Mouse (Mus musculus): ENCODE data around the gene Ccr10. TPM values are rescaled to one million over a fixed set of nuclear protein-coding genes. Genes with fewer than 3 reads are reported as not detected.

Gene Ccr10
- polyA plus RNA-seq (2016; fragmentation: Nextera tagmentation; extraction: Ambion mirVana) = 0.10 and 0.17 TPM in 2 replicates

DNA sequence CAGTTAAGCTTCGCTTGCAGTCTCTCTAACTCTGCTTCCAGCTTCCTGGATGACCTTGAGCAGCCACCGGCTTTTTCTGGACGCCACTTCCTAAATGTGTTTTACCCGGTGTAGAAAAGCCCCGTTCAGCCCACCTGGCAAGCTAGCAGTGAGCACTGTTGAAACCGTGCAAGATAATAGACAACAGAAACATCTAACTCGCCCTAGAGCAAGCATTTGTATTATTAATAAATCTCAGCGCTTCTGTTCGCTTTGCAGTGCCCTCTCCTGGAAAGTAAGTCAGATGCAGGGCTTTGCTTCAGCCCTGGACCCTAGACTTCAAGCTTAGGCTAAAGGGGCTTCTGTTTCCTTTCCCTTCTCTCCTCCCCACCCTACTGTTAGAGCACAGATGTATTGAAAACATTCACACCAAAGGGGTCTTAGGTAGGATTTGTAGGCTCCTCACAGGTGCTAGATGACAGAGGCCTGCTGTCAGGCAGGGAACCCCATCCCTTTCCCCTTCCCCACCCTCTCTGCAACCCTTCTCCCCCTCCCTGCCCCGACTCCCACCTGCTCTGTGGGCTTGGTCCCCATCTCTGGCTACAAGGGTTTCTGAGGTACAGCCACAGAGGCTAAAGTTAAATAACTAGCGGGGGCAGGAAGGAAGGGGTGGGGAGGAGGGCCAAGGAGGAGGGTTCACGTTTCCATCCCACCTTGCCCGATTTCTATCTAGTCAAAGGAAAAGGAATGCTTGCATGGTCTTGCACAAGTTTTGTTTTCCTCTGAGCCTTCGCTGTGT is at the start of gene Ccr10:
Gene Ccr10, minus strand, starts transcription at position 593 of the 778 bp plus-strand sequence.
- peak within 1 kb of the TSS; percentile 36 for H3K4me3 ChIP-seq
- H3K9ac ChIP-seq (replicated peaks) = peak within 1 kb of the TSS; percentile 54
- 23% methylated on average over 14 of the region's 14 CpGs for WGBS
- peaks cover 61% of the 10 kb centered on the region for H3K4me1 ChIP-seq
- no peaks in the 10 kb centered on the region for H3K9me3 ChIP-seq
- H3K27me3 ChIP-seq = peaks cover 81% of the 10 kb centered on the region
- H3K36me3 ChIP-seq = no peaks in the 10 kb centered on the region
- peak within 1 kb of the TSS; percentile 49 for H3K27ac ChIP-seq (replicated peaks)
- H3K4me2 ChIP-seq (replicated peaks) = peak within 1 kb of the TSS; percentile 59
- no peak for ATAC-seq (ENCODE audit: low FRiP score, low read depth)

GRCm38 (mm10) chr11:101224337-101224736 is 49.1 kb upstream of the Ccr10 start:
- Histone ChIP-seq H3K4me1 (peaks cover 10% of the 10 kb centered on the region), H3K27ac (replicated peaks) (no peak overlapping the region), H3K4me2 (replicated peaks) (no peak overlapping the region), H3K4me3 (no peak overlapping the region), H3K9me3 (no peaks in the 10 kb centered on the region), H3K36me3 (no peaks in the 10 kb centered on the region), H3K9ac (replicated peaks) (no peak overlapping the region), H3K27me3 (peaks cover 10% of the 10 kb centered on the region; the same call in 1 of the 2 replicates)
- no peak for ATAC-seq (ENCODE audit: low FRiP score, low read depth)
- WGBS = 89% methylated on average over 3 of the region's 3 CpGs

- H3K4me1 ChIP-seq = peaks cover 10% of the 10 kb centered on the region
- no peak overlapping the region for H3K4me3 ChIP-seq
- 91% methylated on average over 8 of the region's 8 CpGs for WGBS
- no peak for ATAC-seq (ENCODE audit: low FRiP score, low read depth)
- H3K9ac ChIP-seq (replicated peaks) = no peak overlapping the region
- no peak overlapping the region for H3K27ac ChIP-seq (replicated peaks)
- no peak overlapping the region for H3K4me2 ChIP-seq (replicated peaks)
- H3K9me3 ChIP-seq = no peaks in the 10 kb centered on the region
- H3K27me3 ChIP-seq = peaks cover 5% of the 10 kb centered on the region; the same call in 1 of the 2 replicates
- H3K36me3 ChIP-seq = no peaks in the 10 kb centered on the region
Observed at GRCm38 (mm10) chr11:101221306-101221986, 46.2 kb upstream of the Ccr10 start.

GRCm38 (mm10) chr11:101220853-101221252 is 45.6 kb upstream of the Ccr10 start:
- Histone ChIP-seq H3K9ac (replicated peaks) (no peak overlapping the region), H3K36me3 (no peaks in the 10 kb centered on the region), H3K4me3 (no peak overlapping the region), H3K27ac (replicated peaks) (no peak overlapping the region), H3K9me3 (no peaks in the 10 kb centered on the region), H3K4me2 (replicated peaks) (no peak overlapping the region), H3K27me3 (peaks cover 5% of the 10 kb centered on the region; the same call in 1 of the 2 replicates), H3K4me1 (peaks cover 7% of the 10 kb centered on the region; the same call in 1 of the 2 replicates)
- ATAC-seq (ENCODE audit: low FRiP score, low read depth) = no peak
- 72% methylated on average over 2 of the region's 2 CpGs for WGBS

DNA sequence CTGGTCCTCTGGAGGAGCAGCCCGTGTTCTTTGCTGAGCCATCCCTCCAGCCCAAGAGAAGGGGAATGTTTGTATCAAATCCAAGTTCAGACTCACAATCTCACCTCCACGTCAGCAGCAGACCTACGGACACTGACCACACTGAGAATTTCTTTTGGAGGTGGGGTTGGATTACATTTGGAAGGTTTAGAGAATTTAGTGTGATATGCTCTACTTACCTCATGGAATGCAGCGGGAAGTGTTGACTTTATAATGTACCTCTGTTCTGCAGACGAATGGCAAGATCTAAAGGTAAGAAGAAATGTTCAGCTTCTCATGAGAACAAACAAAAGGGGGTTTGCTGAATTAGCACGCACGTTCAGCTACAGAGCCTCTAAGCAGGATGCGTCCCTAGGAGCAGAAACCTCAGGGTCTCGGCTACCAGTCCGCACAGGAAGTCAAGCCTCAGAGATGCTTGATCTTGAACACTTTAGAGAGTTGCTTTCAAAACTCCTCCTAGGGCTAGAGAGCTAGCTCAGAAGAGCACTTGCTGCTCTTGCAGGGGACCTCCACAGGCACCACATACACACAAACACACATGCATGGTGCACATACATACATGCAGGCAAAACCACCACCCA is 43.3 kb upstream of the Ccr10 start:
- H3K9ac ChIP-seq (replicated peaks) = no peak overlapping the region
- no peak overlapping the region for H3K4me3 ChIP-seq
- H3K27me3 ChIP-seq = no peaks in the 10 kb centered on the region
- H3K4me1 ChIP-seq = no peaks in the 10 kb centered on the region
- ATAC-seq (ENCODE audit: low FRiP score, low read depth) = no peak
- no peak overlapping the region for H3K27ac ChIP-seq (replicated peaks)
- H3K9me3 ChIP-seq = no peaks in the 10 kb centered on the region
- H3K4me2 ChIP-seq (replicated peaks) = no peak overlapping the region
- peaks cover 7% of the 10 kb centered on the region for H3K36me3 ChIP-seq
- 89% methylated on average over 10 of the region's 10 CpGs for WGBS

DNA sequence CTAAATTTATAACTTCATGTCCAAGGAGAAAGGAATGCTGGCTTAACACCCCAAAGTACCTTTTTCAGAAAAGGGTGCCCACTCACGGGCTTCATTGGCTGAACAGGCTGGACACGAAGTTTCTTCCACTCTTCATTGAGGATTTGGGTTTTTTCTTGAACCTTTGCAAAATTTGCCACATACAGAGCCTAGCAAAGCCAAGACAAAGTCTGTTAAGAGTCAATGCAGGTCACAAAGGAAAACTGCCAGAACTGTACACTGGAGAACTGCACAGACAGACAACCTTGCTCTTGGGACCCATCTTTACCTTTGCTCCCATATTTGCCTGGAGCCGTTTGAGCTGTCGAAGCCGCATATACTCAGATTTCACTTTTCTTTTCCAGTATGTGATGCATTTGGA is 41.7 kb upstream of the Ccr10 start:
- Histone ChIP-seq H3K4me2 (replicated peaks) (no peak overlapping the region), H3K36me3 (peaks cover 17% of the 10 kb centered on the region), H3K4me1 (no peaks in the 10 kb centered on the region), H3K27me3 (no peaks in the 10 kb centered on the region), H3K27ac (replicated peaks) (no peak overlapping the region), H3K9me3 (no peaks in the 10 kb centered on the region), H3K9ac (replicated peaks) (no peak overlapping the region), H3K4me3 (no peak overlapping the region)
- no peak for ATAC-seq (ENCODE audit: low FRiP score, low read depth)
- WGBS = 93% methylated on average over 5 of the region's 5 CpGs

GRCm38 (mm10) chr11:101211970-101212369 is 36.7 kb upstream of the Ccr10 start:
- no peak overlapping the region for H3K4me3 ChIP-seq
- no peak overlapping the region for H3K9ac ChIP-seq (replicated peaks)
- no peak overlapping the region for H3K4me2 ChIP-seq (replicated peaks)
- no peaks in the 10 kb centered on the region for H3K4me1 ChIP-seq
- 46% methylated on average over 3 of the region's 3 CpGs for WGBS
- H3K36me3 ChIP-seq = peaks cover 35% of the 10 kb centered on the region
- no peak overlapping the region for H3K27ac ChIP-seq (replicated peaks)
- no peaks in the 10 kb centered on the region for H3K27me3 ChIP-seq
- no peak for ATAC-seq (ENCODE audit: low FRiP score, low read depth)
- no peaks in the 10 kb centered on the region for H3K9me3 ChIP-seq

- WGBS = 25% methylated on average over 7 of the region's 7 CpGs
- no peak for ATAC-seq (ENCODE audit: low FRiP score, low read depth)
- H3K27ac ChIP-seq (replicated peaks) = no peak overlapping the region
Observed at GRCm38 (mm10) chr11:101200986-101201385, 25.7 kb upstream of the Ccr10 start.

GRCm38 (mm10) chr11:101199555-101199954 is 24.3 kb upstream of the Ccr10 start:
- Histone ChIP-seq H3K4me2 (replicated peaks) (no peak overlapping the region), H3K4me3 (no peak overlapping the region), H3K27me3 (no peaks in the 10 kb centered on the region), H3K9me3 (no peaks in the 10 kb centered on the region), H3K4me1 (peaks cover 3% of the 10 kb centered on the region; the same call in 1 of the 2 replicates), H3K36me3 (peaks cover 27% of the 10 kb centered on the region), H3K9ac (replicated peaks) (no peak overlapping the region), H3K27ac (replicated peaks) (no peak overlapping the region)
- whole genome bisulfite sequencing = 93% methylated on average over 3 of the region's 3 CpGs
- ATAC-seq (ENCODE audit: low FRiP score, low read depth) = no peak

More at GRCm38 (mm10) chr11:101200986-101201385, 25.7 kb upstream of the Ccr10 start:
- Histone ChIP-seq H3K4me3 (no peak overlapping the region), H3K9ac (replicated peaks) (no peak overlapping the region), H3K27me3 (no peaks in the 10 kb centered on the region), H3K9me3 (no peaks in the 10 kb centered on the region), H3K4me2 (replicated peaks) (no peak overlapping the region), H3K36me3 (peaks cover 27% of the 10 kb centered on the region), H3K4me1 (peaks cover 3% of the 10 kb centered on the region; the same call in 1 of the 2 replicates)

DNA sequence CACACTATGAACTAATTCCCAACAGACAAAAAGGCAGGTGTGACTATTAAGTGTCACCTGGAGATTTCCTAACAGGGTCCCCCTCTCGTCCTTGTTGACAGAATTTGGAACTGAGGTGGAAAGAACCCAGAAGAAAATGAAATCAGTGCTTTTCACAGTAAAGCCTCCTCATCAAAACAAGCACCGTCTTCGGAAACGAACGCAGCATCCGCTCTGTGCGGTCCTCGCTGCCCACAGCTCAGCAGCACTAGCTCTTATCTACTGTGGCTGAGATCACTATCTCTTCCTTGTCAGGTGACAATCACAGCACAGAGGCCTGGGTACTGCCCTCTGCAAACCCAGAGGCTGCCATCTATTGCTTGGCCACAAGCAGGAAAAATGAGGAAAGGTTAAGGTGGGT is 20.9 kb upstream of the Ccr10 start:
- Histone ChIP-seq H3K9ac (replicated peaks) (no peak overlapping the region), H3K36me3 (peaks cover 23% of the 10 kb centered on the region), H3K4me1 (peaks cover 3% of the 10 kb centered on the region; the same call in 1 of the 2 replicates), H3K27me3 (no peaks in the 10 kb centered on the region), H3K9me3 (no peaks in the 10 kb centered on the region), H3K4me2 (replicated peaks) (no peak overlapping the region), H3K4me3 (no peak overlapping the region), H3K27ac (replicated peaks) (no peak overlapping the region)
- no peak for ATAC-seq (ENCODE audit: low FRiP score, low read depth)
- WGBS = 91% methylated on average over 8 of the region's 8 CpGs

DNA sequence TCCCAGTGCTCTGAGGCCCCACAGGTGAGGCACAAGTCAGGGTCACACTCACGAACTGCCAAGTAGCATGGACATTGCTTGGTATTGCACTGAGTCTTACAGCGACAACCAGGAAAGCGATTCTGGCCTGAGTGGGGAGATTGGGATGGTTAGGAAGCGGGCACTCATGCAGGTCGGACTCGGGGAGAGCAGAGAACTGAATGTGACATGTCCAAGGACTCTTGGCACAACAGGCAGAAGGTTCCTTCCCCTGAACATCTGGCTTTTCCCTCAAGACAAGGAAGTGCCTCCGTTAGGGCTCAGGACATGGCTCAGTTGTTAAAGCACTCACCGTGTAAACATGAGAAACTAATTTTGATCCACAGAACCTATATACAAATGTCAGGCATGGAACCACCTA is 20.3 kb upstream of the Ccr10 start:
- Histone ChIP-seq H3K9me3 (no peaks in the 10 kb centered on the region), H3K4me3 (no peak overlapping the region), H3K36me3 (peaks cover 23% of the 10 kb centered on the region), H3K9ac (replicated peaks) (no peak overlapping the region), H3K27me3 (no peaks in the 10 kb centered on the region), H3K4me2 (replicated peaks) (no peak overlapping the region), H3K4me1 (0 out of 2 replicates have a peak, but pooled peaks cover 5% of the 10 kb centered on the region), H3K27ac (replicated peaks) (no peak overlapping the region)
- WGBS = 90% methylated on average over 8 of the region's 8 CpGs
- ATAC-seq (ENCODE audit: low FRiP score, low read depth) = no peak

GRCm38 (mm10) chr11:101195101-101195500 is 19.9 kb upstream of the Ccr10 start:
- no peak for ATAC-seq (ENCODE audit: low FRiP score, low read depth)
- Histone ChIP-seq H3K27me3 (no peaks in the 10 kb centered on the region), H3K9me3 (no peaks in the 10 kb centered on the region), H3K4me2 (replicated peaks) (no peak overlapping the region), H3K27ac (replicated peaks) (no peak overlapping the region), H3K36me3 (peaks cover 22% of the 10 kb centered on the region), H3K4me3 (no peak overlapping the region), H3K9ac (replicated peaks) (no peak overlapping the region), H3K4me1 (0 out of 2 replicates have a peak, but pooled peaks cover 7% of the 10 kb centered on the region)
- WGBS = 79% methylated on average over 1 of the region's 1 CpGs

Measured in midbrain, embryonic 12.5 days (tissue).